Comparison of ENCODE assay signal across 13 mouse cellular contexts in the genomic region with DNA sequence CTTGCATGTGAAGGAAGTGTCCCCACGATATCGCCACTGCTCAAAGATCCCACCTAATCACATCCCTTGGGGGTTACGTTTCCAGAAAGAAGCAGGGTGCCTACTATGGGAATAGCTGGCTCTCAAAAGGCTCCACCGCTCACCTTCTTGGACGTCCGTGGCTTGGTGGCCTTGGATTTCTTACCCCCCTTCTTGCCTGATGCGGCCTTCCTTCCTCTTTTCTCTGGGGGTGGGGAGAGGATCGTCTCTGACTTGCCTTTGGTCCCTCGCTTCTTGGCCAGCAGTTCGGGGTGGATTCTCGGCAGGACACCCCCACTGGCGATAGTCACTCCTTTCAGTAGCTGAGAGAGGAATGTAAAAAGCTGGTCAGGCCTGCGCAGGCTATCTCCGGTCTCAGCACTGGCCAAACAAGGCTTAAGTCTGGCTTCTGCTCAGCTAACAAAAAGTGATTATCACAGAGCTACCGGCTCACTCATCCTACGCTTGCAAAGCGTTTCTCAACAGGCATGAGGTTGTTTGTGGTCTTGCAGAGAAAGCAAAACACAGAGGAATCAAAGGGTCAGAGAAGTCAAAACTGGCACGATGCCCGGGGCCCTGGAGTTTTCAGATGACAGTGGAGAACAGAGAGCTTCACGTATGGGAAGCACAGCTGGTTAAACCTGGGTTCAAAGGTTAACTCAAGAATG. TPM values are rescaled to one million over a fixed set of nuclear protein-coding genes. Genes with fewer than 3 reads are reported as not detected.
A peak's percentile ranks its signal among the peaks of the same experiment; 100 is the strongest.
DNase-seq lines count a peak whose midpoint lies in the region; ATAC-seq and TF ChIP-seq lines count a peak whose summit lies in the region.
"Had no signal": no experiment of that assay in that cellular context is flagged by ENCODE, and none has a peak within 500 bp of the region (broad histone marks: within the 10 kb centered on the region; RNA-seq: fewer than 3 reads in every experiment).

No protein-coding gene starts in this region.

- no peak overlapping the region for H3K4me2 ChIP-seq in heart, embryonic 13.5 days
- H3K4me2 ChIP-seq in heart, embryonic 11.5 days, result no peak overlapping the region
- no peak overlapping the region for H3K4me2 ChIP-seq in lung, postnatal 0 days (replicated peaks; ENCODE audit: low read depth, low read length)
- H3K4me2 ChIP-seq: embryonic facial prominence, embryonic 15.5 days; hindbrain, embryonic 15.5 days; limb, embryonic 13.5 days; neural tube, embryonic 15.5 days had no signal

- ATAC-seq in heart, embryonic 13.5 days (ENCODE audit: extremely low read depth, insufficient number of reproducible peaks, low FRiP score, low TSS enrichment), result no peak
- ATAC-seq in heart, embryonic 11.5 days (replicated peaks; ENCODE audit: insufficient number of reproducible peaks, low FRiP score, low TSS enrichment), result no peak
- peak; percentile 76 for ATAC-seq in lung, postnatal 0 days
- ATAC-seq in activated CD4-positive, CD25-positive, alpha-beta regulatory T cell, adult 4 months, result no peak

- peaks cover 2% of the 10 kb centered on the region for H3K4me1 ChIP-seq in heart, embryonic 13.5 days
- no peaks in the 10 kb centered on the region for H3K4me1 ChIP-seq in heart, embryonic 11.5 days (ENCODE audit: control insufficient read depth, insufficient read depth, low read length)
- no peaks in the 10 kb centered on the region for H3K4me1 ChIP-seq in lung, postnatal 0 days (ENCODE audit: insufficient read depth, low read depth, low read length)
- H3K4me1 ChIP-seq: hindbrain, embryonic 15.5 days; limb, embryonic 13.5 days; neural tube, embryonic 15.5 days had no signal

- no peaks in the 10 kb centered on the region for H3K27me3 ChIP-seq in heart, embryonic 13.5 days (replicated peaks)
- no peaks in the 10 kb centered on the region for H3K27me3 ChIP-seq in heart, embryonic 11.5 days (ENCODE audit: control insufficient read depth, insufficient read depth, low read length)
- H3K27me3 ChIP-seq in lung, postnatal 0 days (replicated peaks; ENCODE audit: insufficient read depth, low read length), result no peaks in the 10 kb centered on the region
- H3K27me3 ChIP-seq: embryonic facial prominence, embryonic 15.5 days; hindbrain, embryonic 15.5 days; limb, embryonic 13.5 days; neural tube, embryonic 15.5 days had no signal

- peak; percentile 74 for DNase-seq in NIH3T3 (ENCODE audit: low read depth)
- DNase-seq in kidney, adult 18-20 months, result peak; percentile 71
- DNase-seq in lung, postnatal 0 days (ENCODE audit: low spot score), result peak; percentile 78
- DNase-seq in cerebellum, adult 11 months, result no peak
- DNase-seq in T-cell, adult 2 months (ENCODE audit: low spot score), result no peak
- DNase-seq: thymus, postnatal 25 days had no signal

- no peak overlapping the region for H3K9ac ChIP-seq in heart, embryonic 13.5 days
- H3K9ac ChIP-seq in heart, embryonic 11.5 days (ENCODE audit: low read depth, low read length), result no peak overlapping the region
- no peak overlapping the region for H3K9ac ChIP-seq in lung, postnatal 0 days (replicated peaks; ENCODE audit: low read depth)
- H3K9ac ChIP-seq: embryonic facial prominence, embryonic 15.5 days; hindbrain, embryonic 15.5 days; limb, embryonic 13.5 days; neural tube, embryonic 15.5 days had no signal

- no peak for TF ChIP-seq CTCF in lung, postnatal 0 days (IDR thresholded peaks at IDR 0.05)

- no peak for TF ChIP-seq EP300 in lung, postnatal 0 days (IDR thresholded peaks at IDR 0.05)

- no peak overlapping the region for H3K4me3 ChIP-seq in heart, embryonic 13.5 days
- no peak overlapping the region for H3K4me3 ChIP-seq in heart, embryonic 11.5 days (ENCODE audit: low read depth, low read length)
- no peak overlapping the region for H3K4me3 ChIP-seq in lung, postnatal 0 days (ENCODE audit: low read depth, low read length)
- H3K4me3 ChIP-seq: embryonic facial prominence, embryonic 15.5 days; hindbrain, embryonic 15.5 days; limb, embryonic 13.5 days; neural tube, embryonic 15.5 days had no signal

- H3K27ac ChIP-seq in heart, embryonic 13.5 days (replicated peaks), result peak overlapping the region; percentile 38
- no peak overlapping the region for H3K27ac ChIP-seq in heart, embryonic 11.5 days (ENCODE audit: low read depth, low read length)
- H3K27ac ChIP-seq in lung, postnatal 0 days (ENCODE audit: low read length), result 0 out of 2 replicates have a peak overlapping the region, but pooled peaks have one; percentile 47
- H3K27ac ChIP-seq: embryonic facial prominence, embryonic 15.5 days; hindbrain, embryonic 15.5 days; limb, embryonic 13.5 days; neural tube, embryonic 15.5 days had no signal

- H3K9me3 ChIP-seq in heart, embryonic 13.5 days, result no peaks in the 10 kb centered on the region
- H3K9me3 ChIP-seq in heart, embryonic 11.5 days (replicated peaks; ENCODE audit: control insufficient read depth, low read length), result no peaks in the 10 kb centered on the region
- H3K9me3 ChIP-seq in lung, postnatal 0 days (ENCODE audit: low read length), result no peaks in the 10 kb centered on the region
- H3K9me3 ChIP-seq: embryonic facial prominence, embryonic 15.5 days; hindbrain, embryonic 15.5 days; limb, embryonic 13.5 days; neural tube, embryonic 15.5 days had no signal

- 73% methylated on average over 20 of the region's 20 CpGs for WGBS in heart, embryonic 13.5 days
- WGBS in heart, embryonic 11.5 days (ENCODE audit: insufficient replicate concordance), result 76% methylated on average over 20 of the region's 20 CpGs
- WGBS in lung, postnatal 0 days, result 68% methylated on average over 20 of the region's 20 CpGs

- H3K36me3 ChIP-seq in heart, embryonic 13.5 days, result peaks cover 92% of the 10 kb centered on the region
- peaks cover 36% of the 10 kb centered on the region for H3K36me3 ChIP-seq in heart, embryonic 11.5 days (ENCODE audit: control insufficient read depth, insufficient read depth, low read length)
- H3K36me3 ChIP-seq in lung, postnatal 0 days (ENCODE audit: insufficient read depth, low read length), result 0 out of 2 replicates have a peak, but pooled peaks cover 11% of the 10 kb centered on the region

RNA-seq across cellular contexts. Expression of a gene that starts 32.3 kb away (rescaled TPM):
- 57.3 and 65.3 TPM in 2 replicates for polyA plus RNA-seq in heart, embryonic 13.5 days (2015; fragmentation: Nextera tagmentation; extraction: Ambion mirVana)
- 57.9 and 62.0 TPM in 2 replicates for polyA plus RNA-seq in heart, embryonic 11.5 days (2014; fragmentation: Nextera tagmentation; extraction: Ambion mirVana)
- polyA plus RNA-seq in lung, postnatal 0 days (2015; fragmentation: Nextera tagmentation; extraction: Ambion mirVana), result 23.9 and 26.6 TPM in 2 replicates
- under 1 TPM in 1 of 2 experiments, not detected in 1; 0.15 TPM for polyA plus RNA-seq in activated CD4-positive, CD25-positive, alpha-beta regulatory T cell, adult 4 months (2017; shearing (Covaris generic))

RNA-seq across cellular contexts. Expression of a gene that starts 36.6 kb away (rescaled TPM):
- polyA plus RNA-seq in heart, embryonic 13.5 days (2015; fragmentation: Nextera tagmentation; extraction: Ambion mirVana), result 20.6 and 23.2 TPM in 2 replicates
- polyA plus RNA-seq in heart, embryonic 11.5 days (2014; fragmentation: Nextera tagmentation; extraction: Ambion mirVana), result 15.6 and 18.9 TPM in 2 replicates
- 15.3 and 15.8 TPM in 2 replicates for polyA plus RNA-seq in lung, postnatal 0 days (2015; fragmentation: Nextera tagmentation; extraction: Ambion mirVana)
- 1 to 10 TPM; 1.9 to 3.1 TPM for polyA plus RNA-seq in activated CD4-positive, CD25-positive, alpha-beta regulatory T cell, adult 4 months (2017; shearing (Covaris generic))

RNA-seq across cellular contexts. Expression of a gene that starts 56.4 kb away (rescaled TPM):
- polyA plus RNA-seq in heart, embryonic 13.5 days (2015; fragmentation: Nextera tagmentation; extraction: Ambion mirVana), result 19.1 and 19.2 TPM in 2 replicates
- polyA plus RNA-seq in heart, embryonic 11.5 days (2014; fragmentation: Nextera tagmentation; extraction: Ambion mirVana), result 24.5 and 25.1 TPM in 2 replicates
- 18.3 and 20.8 TPM in 2 replicates for polyA plus RNA-seq in lung, postnatal 0 days (2015; fragmentation: Nextera tagmentation; extraction: Ambion mirVana)
- polyA plus RNA-seq in activated CD4-positive, CD25-positive, alpha-beta regulatory T cell, adult 4 months (2017; shearing (Covaris generic)), result 1 to 10 TPM; 2.9 to 3.7 TPM

Comparison
In these comparisons a context has a peak if more than half of its experiments do, and no peak if none do; other contexts are left out.
1. DNase-seq: peak in NIH3T3 (single experiment), kidney, adult 18-20 months (single experiment) and lung, postnatal 0 days (single experiment); none in cerebellum, adult 11 months (single experiment) and T-cell, adult 2 months (single experiment).
2. RNA of a gene that starts 32.3 kb away (polyA plus RNA-seq): 57.3 to 65.3 TPM in heart, embryonic 13.5 days, 57.9 to 62.0 TPM in heart, embryonic 11.5 days and 23.9 to 26.6 TPM in lung, postnatal 0 days; 0.15 TPM in activated CD4-positive, CD25-positive, alpha-beta regulatory T cell, adult 4 months; every median in the first group is over 10 times any median in the second.